Mouse (Mus musculus): ENCODE results near the gene Det1.
A peak's percentile ranks its signal among the peaks of the same experiment; 100 is the strongest.

The Det1 gene

DNA sequence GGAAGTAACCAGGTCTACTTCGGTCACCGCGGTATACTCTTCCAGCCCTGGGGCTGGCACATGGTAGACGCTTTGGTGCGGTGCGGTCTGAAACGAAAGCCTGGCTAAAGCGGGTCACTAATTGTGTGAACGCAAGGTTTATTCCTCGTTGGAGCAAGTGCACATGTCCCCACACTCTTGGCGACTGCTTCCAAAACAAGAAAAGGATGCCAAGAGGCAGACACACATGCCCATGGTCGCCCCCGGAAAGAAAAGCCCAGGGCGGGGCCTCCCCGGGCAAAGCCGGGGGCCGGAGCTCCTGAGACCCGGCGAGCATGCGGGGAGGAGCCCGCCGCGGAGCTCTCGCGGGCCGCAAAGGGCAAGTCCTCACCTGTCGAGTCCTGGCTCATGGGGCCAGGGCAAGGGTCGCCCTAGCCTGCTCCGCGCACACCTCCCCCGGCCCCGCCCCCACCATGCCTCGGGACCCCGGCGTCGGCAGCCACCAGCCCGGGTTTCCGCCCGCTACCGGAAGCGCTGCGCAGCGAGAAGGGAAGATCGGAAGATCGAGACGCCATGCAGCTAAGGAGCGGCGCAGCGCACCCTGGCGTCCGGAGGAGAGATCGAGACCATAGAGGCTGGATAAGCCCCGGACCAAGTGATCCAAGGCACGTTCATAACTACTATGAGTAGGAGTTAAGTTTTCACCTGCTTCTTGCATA lies at the start of gene Det1:
Gene Det1, minus strand, starts transcription at position 527 of the 698 bp plus-strand sequence.
- peak; percentile 81 to 91 for DNase-seq (ENCODE audit: low spot score in 2 of 2)

DNA sequence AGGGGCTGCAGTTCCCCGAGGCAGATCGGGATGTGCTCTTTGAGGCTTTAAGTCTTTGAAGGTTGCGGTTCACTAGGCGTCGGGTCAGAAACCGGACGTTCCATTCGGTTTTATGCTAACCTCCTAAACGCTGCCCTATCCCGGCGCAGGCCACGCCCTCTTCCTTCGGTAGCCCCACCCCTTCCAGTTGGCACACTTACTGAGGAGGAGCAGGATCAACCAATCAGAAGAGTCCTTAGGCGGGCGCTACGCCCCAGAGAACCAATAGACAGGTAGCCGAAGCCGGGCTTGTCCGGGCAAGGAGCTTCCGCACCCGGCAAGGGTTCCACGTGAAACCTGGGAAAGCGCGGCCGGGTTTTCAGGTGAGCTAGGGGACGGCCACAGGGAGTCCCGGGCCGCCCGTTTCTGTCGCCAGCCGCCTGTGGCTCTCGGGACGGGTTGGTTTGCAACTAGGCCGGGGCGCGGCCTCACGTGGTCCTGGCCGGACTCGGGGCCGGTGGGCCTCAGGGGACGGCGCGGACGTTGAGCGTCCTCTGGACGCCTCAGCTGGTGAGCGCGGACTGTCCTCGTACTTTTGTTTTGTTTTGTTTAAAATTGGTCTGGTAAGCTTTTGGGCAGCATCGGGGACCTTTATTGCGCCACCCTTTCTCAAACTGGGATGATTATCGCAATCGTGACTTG lies 48.7 kb upstream of the Det1 start, which contains the start of gene Aen:
Gene Aen, plus strand, starts transcription at position 202 of the 681 bp plus-strand sequence.
- peak; percentile 89 to 95 for DNase-seq (ENCODE audit: low spot score in 2 of 2)

DNA sequence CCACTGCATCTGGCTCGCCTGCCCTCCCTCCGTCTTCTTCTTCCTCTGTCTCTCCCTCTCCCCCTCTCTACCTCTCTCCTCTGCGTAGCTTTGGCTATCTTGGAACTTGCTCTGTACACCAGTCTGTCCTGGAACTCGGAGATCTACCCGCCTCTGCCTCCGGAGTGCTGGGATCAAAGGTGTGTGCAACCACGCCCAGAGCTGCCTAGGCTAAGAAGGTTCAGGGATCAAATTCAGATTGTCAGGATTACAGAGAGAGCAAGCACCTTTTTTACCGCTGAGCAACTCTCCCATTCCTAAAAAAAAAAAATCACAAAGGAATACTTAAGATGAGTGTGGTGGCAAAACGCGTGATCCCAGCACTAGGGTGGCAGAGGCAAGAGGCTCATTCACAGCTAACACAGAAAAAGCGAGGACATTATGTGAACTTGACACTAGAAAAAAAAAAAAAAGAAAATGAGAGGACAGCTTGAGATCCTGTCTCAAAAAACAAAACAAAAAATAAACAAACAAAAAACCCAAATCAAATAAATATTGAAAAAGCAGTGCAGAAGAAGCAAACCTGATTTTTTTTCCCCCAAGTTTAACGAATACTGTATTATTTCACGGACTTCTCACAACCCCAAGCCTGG lies 48.1 kb upstream of the Det1 start:
- DNase-seq (ENCODE audit: low spot score in 2 of 2) = no peak

DNA sequence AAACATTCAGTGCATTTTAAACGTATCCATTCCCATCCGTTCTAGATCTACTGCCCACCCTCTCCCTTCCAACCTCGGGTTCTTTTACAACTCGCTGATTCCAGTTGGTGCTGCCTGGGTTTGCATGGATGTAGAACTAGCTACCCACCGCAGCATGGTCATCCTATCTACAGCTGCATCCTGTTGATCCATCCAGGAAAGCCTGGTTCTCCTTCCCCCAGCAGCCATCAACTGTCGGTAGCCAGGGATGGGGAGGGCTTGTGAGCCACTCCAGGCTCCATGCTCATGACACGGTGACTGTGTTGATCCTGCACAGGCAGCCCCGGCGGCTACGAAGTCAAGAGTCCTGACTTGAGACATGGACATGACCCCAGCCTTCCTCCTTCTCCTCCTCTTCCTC lies 46.9 kb upstream of the Det1 start:
- DNase-seq (ENCODE audit: low spot score in 2 of 2) = no peak

DNA sequence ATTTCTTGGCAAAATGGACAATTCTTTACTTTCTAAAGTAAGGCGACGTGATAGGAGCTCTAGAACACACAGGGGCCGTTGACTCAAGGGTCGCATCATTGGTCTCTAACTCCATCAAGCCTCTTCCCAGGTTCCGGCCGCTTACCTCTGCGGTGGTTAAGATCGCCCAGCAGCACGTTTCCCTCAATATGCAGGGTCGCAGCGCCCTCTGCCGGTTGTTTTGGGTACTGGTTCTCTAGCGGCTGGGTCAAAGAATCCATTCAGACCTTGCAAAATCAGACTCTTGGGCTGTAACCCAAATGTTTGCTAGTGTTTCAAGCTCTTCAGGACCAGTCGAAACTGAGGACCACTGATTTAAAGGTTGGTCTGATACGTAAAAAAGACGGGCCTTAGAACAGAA lies 43.6 kb upstream of the Det1 start:
- peak; percentile 95 to 97 for DNase-seq (ENCODE audit: low spot score in 2 of 2)

DNA sequence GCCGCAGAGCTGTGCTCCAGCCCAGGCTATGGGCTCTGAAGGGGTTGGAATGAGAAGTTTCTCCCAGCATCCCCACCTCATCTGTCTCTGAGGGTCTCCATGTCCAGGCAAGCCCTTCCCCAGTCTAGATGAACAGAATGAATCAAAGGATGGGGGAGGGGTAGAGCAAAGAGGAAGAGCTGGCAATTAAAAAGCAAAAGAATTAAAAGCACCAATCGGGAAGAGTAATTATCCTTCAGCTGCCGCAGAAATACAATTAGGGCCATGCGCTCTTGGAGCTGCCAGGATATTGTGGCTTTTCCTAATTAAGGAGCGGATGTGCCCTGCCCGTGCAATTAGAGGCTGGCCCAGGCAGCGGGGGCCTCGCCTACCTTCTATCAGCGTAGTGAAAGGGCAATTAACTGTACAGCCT lies 40.4 kb upstream of the Det1 start:
- no peak for DNase-seq (ENCODE audit: low spot score in 2 of 2)

DNA sequence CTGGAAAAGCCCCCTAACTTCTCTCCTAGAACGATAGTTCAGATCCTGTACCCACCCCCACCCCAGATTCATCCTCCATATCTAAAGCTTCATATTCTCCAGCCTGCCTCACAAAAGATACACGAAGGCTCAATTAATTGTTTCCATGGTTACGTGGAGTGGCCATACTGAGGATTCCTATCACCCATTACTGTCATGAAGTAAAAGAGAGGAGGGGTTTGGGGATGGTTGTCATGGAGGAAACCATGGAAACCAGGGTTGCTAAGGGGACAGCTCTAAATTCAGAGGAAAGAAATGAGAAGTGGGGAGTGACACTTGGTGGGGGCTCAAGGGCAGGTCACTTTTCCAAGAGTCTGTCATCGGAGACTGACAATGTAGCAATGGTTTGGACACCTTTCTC lies 39.4 kb upstream of the Det1 start:
- DNase-seq (ENCODE audit: low spot score in 2 of 2) = no peak

DNA sequence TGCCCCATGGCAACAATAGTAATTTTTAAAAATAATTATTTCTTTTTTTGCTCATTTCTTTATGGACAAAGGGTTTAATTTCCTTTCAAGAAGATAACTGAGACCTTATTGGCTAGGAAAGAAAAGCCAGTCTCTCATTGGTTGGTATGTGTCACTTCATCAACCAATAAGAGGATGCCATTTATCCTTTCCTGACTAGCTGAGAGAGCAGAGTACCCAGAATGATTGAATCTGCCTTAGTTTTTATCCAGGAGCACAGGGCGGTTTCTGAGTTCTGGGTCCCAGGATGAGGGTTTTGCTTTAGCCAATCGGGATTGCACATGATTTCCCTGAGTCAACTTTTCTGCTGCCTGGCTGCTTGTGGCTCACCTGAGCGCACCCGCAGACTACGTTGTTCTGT lies 38.3 kb upstream of the Det1 start:
- DNase-seq (ENCODE audit: low spot score in 2 of 2) = no peak

DNA sequence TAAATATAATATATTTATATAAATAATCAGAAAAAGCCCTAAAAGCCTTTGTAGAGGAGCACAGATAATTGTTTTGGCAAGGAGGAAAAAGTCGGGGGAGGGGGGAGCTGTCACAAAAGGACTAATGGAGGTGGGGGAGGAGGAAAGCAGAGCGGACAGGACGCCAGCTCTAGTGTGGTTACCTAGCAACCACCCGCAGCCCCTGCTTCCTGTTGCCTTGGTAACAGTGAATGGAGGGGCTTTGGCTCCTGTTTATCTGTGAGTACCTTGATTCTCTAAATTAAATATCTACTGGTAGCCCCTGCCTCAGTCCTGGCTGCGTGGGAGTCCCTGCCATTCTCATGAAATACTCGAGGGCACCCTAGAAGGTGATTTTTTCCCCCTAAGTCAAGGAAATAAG lies 37.1 kb upstream of the Det1 start:
- DNase-seq (ENCODE audit: low spot score in 2 of 2) = no peak

DNA sequence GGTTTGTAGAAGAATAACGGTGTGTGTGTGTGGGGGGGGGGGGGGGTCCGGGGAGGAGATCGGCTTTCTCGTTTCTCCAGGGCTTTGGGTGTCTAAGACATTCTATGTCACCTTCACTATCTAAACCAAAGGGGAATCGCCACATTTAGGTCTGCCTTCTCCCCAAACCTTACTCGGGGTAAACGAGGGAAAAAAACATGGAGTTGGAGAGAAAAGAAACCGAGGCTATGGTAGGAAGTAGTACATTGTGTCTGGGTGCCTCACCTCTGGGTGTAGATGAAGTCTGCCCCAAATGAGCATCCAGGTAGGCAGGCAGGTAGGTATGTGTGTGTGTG lies 36.6 kb upstream of the Det1 start:
- no peak for DNase-seq (ENCODE audit: low spot score in 2 of 2)

DNA sequence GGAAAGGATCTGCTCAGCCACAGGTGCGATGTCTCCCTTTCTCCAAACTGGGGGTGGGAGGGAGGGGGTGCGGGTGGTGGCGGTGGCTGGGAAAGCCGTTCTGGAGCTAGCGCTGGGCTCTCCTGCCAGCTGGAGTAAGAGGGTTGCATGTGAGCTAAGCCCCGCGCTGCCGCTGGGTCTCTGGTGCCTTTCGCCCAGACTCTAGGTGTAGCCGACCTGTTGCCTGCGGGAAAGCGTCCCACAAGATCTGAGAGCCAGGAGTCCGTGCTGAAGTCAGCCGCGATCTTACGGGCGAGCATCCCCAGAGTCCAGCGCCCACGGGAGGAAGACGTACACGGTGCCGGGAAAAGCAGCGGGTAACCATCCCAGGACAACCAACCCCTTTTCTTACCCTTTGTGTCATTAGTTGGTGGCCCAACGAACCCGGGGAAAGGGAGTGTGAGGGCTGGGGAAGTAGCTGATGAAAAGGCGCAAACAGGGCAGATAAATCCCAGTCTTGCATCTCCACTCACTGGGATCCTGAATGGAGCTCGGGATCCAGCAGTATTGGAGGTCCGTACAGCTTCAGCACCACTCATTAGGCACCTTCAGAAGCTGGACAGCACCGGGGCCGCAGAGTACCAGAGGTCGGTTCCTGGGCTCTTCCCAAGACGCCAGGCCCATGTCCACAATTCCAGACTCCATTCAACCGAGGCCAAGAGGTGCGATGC lies 36.1 kb upstream of the Det1 start:
- no peak for DNase-seq (ENCODE audit: low spot score in 2 of 2)

DNA sequence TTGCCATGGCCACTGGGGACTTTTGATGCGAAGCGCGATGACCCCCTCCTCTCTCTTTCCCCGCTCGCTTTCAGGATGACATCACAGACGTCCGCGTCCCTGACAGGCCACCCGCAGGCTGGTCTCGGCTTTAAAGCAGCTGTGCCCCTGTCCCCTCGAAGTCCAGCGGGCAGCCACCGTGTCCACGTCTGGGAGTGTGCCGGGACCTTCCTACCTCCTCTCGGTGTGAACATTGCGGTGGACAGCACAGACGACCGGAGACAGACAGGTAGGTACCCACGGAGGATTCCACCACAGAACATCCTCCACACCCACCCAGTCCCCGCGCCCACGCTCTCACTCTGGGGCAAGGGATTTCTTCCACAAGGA lies 35.4 kb upstream of the Det1 start:
- DNase-seq (ENCODE audit: low spot score in 2 of 2) = peak; percentile 32 to 42

DNA sequence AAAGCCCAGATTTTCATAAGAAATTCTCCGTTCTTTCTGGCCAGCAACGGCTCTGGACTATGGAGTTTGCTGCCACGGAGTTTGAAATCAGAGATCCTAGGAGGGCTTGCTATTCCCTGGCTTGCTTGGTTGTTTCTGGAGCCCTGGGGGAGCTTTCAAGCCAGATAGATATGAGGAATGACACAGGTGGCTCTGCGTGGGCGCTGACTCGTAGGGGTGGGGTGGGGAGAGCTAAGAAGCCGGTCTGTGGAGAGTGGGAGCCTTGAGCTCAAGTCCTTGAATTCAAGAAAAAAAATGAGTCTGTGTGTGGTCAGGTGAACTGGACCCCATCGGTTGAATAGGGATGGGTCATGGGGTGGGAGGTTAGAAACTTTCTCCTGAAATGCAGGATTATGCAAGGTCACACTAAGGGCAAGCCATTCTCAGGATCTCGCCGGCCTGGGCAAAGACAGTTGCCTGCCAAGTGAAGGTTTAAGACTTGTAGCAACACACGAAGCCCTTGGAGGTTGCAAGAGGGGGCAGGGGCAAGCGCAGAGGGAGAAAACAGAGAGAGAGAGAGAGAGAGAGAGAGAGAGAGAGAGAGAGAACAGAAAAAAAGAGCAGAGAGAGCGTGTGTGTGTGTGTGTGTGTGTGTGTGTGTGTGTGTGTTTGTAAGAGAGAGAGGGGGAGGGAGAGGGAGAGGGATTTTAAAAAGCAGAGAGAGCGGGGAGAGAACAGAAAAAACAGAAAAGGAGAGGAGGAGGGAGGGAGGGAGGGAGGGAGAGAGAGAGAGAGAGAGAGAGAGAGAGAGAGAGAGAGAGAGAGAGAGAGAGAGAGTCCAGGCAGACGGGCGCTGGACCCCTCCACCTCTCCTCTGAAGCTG lies 34.8 kb upstream of the Det1 start:
- no peak for DNase-seq (ENCODE audit: low spot score in 2 of 2)

DNA sequence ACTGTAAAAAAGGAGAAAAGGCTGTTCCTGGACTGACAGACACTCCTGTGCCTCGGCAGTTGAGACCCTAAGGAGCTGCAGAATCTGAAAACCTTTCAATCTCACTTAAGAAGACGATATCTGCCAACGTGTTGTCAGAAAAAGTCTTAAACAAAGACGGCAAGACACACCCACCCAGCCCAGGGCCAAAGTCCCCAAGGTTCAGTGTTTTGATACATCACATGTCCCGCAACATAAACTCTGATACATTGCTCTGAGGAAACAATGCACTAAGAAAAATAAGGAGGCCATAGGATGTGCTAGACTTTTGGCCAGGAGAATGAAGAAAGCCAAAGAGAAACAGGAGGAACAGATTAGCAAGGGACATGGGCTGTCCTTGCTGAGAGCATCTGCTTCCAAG lies 25.8 kb upstream of the Det1 start:
- DNase-seq (ENCODE audit: low spot score in 2 of 2) = no peak

DNA sequence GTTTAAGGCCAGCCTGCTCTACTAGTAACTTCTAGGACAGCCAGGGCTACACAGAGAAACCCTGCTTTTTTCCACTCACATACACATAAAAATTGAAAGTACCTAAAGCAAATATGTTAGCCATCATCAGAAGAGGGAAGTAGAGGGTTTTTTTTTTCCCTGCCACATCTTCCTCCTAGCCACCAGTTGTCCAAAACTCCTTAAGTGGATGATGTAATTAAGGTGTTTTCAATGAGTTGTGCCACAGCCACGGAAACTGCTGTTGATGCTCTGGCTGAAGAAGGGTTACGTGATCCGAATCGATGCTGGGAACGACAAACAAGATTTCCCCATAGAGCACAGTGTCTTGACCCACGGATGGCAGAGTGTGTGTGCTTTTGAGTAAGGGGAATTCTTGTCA lies 25.3 kb upstream of the Det1 start:
- no peak for DNase-seq (ENCODE audit: low spot score in 2 of 2)

DNA sequence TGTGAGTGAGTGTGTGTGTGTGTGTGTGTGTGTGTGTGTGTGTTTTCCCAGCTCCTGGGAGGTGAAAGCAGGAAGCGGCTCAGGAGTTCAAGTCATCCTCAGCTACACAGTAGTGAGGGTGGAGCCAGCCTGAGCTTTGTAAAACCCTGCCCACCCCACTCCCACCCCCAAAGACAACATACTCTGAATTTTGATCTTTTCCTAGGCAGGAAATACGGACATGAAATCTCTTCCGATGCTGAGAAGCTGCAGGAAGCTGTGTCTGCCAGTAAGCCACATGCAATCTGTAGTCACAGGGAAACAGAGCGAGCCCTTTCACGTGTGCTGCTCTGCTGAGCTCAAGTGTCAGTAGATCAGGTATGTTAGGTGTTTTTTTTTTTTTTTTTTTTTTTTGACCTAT lies 21.7 kb upstream of the Det1 start:
- no peak for DNase-seq (ENCODE audit: low spot score in 2 of 2)

DNA sequence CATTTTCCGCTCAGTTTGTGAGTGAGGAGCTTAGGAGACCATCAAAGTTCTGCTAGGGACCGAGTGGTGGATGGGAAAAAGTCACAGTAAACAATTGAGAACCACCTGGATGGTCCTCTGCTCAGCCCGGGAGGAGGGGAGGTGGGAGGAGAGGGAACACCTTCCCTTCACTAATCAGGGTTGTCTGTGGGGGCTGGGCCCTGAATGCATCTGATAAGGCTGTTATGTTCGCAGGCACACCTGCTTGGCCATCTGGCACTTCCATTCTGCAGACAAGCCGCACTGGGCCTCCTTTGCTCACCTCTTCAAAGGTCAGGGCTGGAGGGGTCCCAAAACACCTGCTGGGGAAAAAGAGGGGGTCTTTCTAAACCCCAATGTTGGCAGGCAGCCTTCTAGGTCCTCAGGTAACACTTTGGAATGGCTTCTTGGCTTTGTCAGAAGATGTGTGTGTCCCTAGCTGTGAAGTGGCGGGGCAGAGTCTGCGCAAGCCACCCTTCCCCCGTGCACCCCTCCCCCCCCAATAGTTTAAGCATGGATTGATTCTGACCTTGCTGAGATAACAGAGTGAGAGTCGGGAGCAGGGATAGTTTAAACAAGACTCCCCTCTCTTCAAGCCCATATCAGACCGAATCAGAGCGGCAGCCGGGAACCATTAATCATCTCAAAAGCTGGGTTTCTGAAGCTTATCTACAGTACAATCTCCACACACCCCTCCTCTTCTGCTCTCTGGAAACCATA lies 18.3 kb upstream of the Det1 start:
- DNase-seq (ENCODE audit: low spot score in 2 of 2) = no peak

DNA sequence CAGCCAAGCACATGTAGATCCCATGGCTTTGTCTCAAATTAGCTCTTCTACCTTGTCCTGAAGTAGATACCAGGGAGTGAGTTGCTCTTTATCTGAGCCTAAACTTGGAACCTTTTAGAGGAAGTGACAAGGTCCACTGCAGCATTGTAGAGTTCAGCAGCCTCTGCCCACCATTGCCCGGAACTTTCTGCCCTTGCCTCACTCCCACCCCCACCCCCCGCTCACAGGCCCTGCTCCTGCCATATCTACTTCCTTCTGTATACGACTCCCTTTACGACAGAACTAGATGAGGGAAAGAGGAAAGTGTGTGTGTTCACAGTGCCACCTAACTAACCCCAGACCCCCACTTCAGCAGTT lies 17.4 kb upstream of the Det1 start:
- DNase-seq (ENCODE audit: low spot score in 2 of 2) = no peak

DNA sequence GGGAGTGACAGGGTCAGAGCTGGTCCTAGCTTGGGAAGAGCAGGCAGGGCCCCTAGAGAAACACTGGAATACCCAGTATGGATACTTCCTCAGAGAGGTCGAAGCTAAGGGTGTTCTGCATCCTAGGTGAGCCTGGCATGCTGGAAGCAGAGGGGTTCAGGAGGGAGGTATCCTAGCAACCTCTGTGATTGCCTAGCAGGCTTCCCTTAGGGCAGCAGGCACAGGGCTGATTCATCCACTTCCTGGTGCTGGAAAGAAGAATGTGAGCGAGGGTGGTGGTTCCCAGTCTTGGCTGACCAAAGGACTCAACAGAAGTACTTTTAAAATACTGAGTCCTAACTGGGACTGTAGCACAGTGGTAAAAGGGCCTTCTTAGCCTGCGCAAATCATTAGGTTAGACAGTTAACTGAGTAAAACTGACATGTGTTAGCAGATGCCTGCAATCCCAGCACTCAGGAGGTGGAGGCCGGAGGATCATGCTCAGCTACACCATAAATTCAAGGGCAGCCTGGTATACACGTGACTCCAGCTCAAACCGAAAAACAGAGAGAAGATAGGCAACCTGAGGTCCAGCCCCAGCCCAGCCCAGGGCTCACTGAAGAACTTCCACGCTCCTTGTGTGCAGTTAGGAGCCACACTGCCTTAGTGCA lies 16.9 kb upstream of the Det1 start:
- no peak for DNase-seq (ENCODE audit: low spot score in 2 of 2)

DNA sequence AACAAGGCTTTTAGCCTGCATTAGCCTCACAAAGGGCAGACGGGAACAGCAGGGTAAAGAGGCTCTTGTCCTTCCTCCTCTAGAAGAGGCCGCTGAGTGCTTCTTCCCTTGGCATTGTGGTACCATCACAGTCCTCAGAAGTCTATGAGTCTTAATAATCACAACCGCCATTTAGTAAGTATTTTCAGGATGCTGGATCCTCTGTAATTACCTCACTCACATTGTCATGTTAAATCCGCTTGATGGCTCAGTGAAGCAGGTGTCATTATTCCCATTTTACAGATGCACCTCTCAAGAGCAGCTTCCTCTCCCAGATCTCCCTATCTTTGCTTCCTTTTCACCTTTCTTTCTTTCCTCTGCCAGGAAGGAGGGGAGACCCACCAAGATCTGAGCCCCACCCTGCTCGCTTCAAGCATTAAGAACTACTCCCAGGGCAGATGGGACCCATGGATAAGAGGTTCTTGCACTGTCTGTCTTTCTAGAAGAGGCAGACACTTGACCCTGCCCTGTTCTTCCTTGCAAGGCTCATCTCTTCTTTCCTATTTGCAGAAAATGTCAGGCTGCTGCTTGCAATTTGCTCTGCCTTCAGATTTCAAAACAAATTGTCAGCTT lies 8.1 kb upstream of the Det1 start:
- DNase-seq (ENCODE audit: low spot score in 2 of 2) = no peak

Measured in cerebellum, postnatal 4 days (tissue).